Mouse (Mus musculus) forebrain, embryonic 10.5 days (tissue): ENCODE measurements around the gene Ccdc149. TPM values are rescaled to one million over a fixed set of nuclear protein-coding genes. Genes with fewer than 3 reads are reported as not detected.

Source experiments
- DNase-seq: peaks from one replicate; pipeline ENCODE4 v3.0.0-alpha.2; 2017; ENCODE audit warnings: low spot score; ENCODE audit errors: extremely low spot score
- H3K27ac ChIP-seq: fragments of 300-500 bp; sonication (generic); 2 replicates; pipeline ENCODE4 v1.5.1; 2016; ENCODE audit warnings: mild to moderate bottlenecking
- H3K27me3 ChIP-seq: fragments of 300-500 bp; sonication (generic); 2 replicates; pipeline ENCODE4 v1.6.1; 2016; ENCODE audit warnings: mild to moderate bottlenecking; ENCODE audit not compliant: poor library complexity, severe bottlenecking
- H3K36me3 ChIP-seq: fragments of 300-500 bp; sonication (generic); replicated peaks from 2 replicates; pipeline ENCODE4 v1.6.1; 2016; ENCODE audit warnings: mild to moderate bottlenecking, moderate library complexity
- H3K4me1 ChIP-seq: fragments of 300-500 bp; sonication (generic); 2 replicates; pipeline ENCODE4 v1.6.1; 2016
- H3K4me3 ChIP-seq: fragments of 300-500 bp; sonication (generic); 2 replicates; pipeline ENCODE4 v1.5.1; 2016; ENCODE audit warnings: mild to moderate bottlenecking, moderate library complexity
- H3K9me3 ChIP-seq: fragments of 300-500 bp; sonication (generic); 2 replicates; pipeline ENCODE4 v1.6.1; 2016; ENCODE audit warnings: mild to moderate bottlenecking, moderate library complexity
- WGBS: fragments of 180-500 bp; shearing (Covaris S2); methylation state at CpG from one replicate; pipeline ENCODE4 v1.1.7; 2016; 5-methylcytosine and 5-hydroxymethylcytosine counted together
- polyA plus RNA-seq: library from polyadenylated mRNA; unstranded; fragments of >200 nt; fragmentation: Nextera tagmentation; extraction: Ambion mirVana; gene quantifications from 2 replicates; pipeline ENCODE4 v1.2.1, GENCODE M21; 2016

Gene Ccdc149
- polyA plus RNA-seq, 1 experiment from 2014 or later: 2.7 TPM

DNA sequence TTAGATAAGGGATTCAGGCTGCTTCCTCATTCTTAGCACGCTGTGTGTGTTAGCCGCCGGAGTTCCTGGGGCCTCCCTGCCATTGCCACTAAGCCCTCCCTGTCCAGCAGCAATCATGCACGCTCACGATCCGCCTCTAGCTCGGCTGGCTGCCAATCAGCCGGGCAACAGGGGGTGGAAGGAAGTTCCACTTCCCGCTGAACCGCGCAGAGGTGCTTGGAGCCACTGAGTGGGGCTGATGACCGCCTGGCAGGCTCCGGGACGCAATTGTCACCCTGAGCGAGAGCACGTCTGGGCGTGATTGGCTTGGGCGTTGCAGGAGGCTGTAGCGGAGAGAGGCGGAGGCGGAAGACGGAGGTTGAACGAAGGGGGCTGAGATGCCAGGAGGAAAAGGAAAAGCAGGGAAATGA, 5.0 kb upstream of the Ccdc149 start:
- under 1% methylated on average over 23 of the region's 23 CpGs for WGBS
- no peaks in the 10 kb centered on the region for H3K36me3 ChIP-seq
- peak overlapping the region; percentile 86 for H3K27ac ChIP-seq
- H3K4me1 ChIP-seq: peaks cover 22% of the 10 kb centered on the region
- peak; percentile 76 for DNase-seq
- H3K4me3 ChIP-seq: peak overlapping the region; percentile 59
- peaks cover 30% of the 10 kb centered on the region for H3K27me3 ChIP-seq
- H3K9me3 ChIP-seq: peaks cover 6% of the 10 kb centered on the region; the same call in 1 of the 2 replicates

DNA sequence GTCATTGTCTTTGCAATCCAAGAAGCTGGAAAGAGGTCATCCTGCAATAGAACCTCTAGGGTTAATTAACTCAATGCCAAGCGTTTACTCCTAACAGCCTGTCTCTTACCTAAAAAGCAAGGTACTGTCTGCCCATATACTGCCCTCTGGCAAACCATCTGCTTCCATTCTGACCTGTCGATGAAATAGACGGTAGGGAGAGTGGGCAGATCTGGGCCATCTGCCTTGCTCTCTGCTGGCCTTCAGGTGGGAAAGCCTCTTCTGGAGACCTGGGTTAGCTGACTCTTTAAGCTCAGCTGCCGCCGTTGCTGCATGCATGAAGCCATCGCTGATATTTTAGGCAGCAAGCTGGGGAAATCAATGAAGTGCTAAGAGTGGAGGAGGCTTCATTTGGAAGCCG, 2.7 kb upstream of the Ccdc149 start:
- Histone ChIP-seq H3K27me3 (peaks cover 45% of the 10 kb centered on the region), H3K36me3 (no peaks in the 10 kb centered on the region), H3K4me1 (peaks cover 31% of the 10 kb centered on the region), H3K4me3 (no peak overlapping the region), H3K27ac (no peak overlapping the region), H3K9me3 (peaks cover 6% of the 10 kb centered on the region; the same call in 1 of the 2 replicates)
- WGBS: 89% methylated on average over 7 of the region's 7 CpGs
- no peak for DNase-seq

DNA sequence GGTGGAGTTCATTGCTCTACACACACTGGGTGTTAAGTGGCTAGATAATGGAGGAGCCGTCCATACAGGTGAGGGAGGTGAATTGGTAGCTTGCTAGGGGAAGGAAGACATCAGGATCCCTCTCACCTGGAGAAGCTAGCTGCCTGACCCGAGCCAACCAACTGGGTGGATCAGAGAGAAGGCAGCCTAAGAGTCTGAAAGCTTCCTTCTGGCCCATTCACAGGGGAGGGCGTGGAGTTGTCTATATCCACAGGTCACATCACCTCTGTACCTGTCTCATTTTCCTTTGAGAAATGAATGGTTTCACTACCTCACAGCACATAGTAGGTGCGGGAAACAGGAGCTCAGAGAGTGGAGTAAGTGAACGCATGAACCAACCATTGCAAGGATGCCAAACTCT, 770 bp downstream of the Ccdc149 start:
- no peak for DNase-seq
- Histone ChIP-seq H3K9me3 (no peaks in the 10 kb centered on the region), H3K27me3 (peaks cover 42% of the 10 kb centered on the region), H3K4me3 (peak overlapping the region; percentile 80), H3K27ac (peak overlapping the region; percentile 90; the same call in 1 of the 2 replicates), H3K4me1 (peaks cover 13% of the 10 kb centered on the region), H3K36me3 (no peaks in the 10 kb centered on the region)
- WGBS: 48% methylated on average over 5 of the region's 5 CpGs

DNA sequence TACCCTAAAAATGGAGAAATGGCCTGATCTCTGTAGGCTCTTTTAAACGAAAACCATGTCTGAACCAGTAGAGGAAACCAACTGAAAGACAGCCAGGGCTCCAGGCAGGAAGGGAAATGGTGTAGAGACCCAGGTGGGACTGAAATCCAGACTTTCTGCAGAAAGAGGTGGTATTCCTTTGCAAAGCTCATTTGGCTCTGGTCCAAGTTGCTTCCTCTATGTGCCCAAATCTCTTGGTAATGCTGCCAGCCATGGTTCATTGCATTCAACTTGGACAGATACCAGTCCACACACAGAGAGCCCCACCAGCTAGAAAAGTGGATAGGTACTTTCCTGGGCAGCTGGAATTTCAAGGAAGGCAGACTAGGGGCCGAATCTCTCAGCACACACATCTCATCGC, 3.5 kb downstream of the Ccdc149 start:
- peaks cover 29% of the 10 kb centered on the region for H3K27me3 ChIP-seq
- 90% methylated on average over 3 of the region's 3 CpGs for WGBS
- DNase-seq: no peak
- H3K27ac ChIP-seq: no peak overlapping the region
- peaks cover 13% of the 10 kb centered on the region for H3K4me1 ChIP-seq
- peaks cover 7% of the 10 kb centered on the region; the same call in 1 of the 2 replicates for H3K9me3 ChIP-seq
- H3K36me3 ChIP-seq: no peaks in the 10 kb centered on the region
- no peak overlapping the region for H3K4me3 ChIP-seq

DNA sequence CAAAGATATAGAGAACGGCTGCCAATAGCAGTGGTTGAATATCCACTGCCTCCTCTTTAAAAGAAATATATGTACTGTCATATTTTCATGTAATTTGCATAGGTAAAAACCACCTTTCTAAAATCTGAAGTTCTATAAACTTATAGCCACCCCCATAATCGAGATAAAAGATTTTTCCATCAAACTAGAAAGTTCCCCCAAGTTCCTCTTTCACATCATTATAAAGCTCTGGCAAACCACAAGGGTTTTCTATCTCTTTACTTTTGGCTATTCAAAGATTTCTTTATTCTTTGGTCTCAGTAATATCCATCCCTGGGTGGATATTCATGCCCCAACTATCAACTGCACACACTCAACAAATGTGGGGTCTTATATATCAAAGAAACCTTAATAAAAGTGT, 8.9 kb downstream of the Ccdc149 start:
- WGBS: 84% methylated on average over 2 of the region's 2 CpGs
- Histone ChIP-seq H3K27me3 (no peaks in the 10 kb centered on the region), H3K4me1 (no peaks in the 10 kb centered on the region), H3K9me3 (peaks cover 7% of the 10 kb centered on the region; the same call in 1 of the 2 replicates), H3K4me3 (no peak overlapping the region), H3K36me3 (no peaks in the 10 kb centered on the region), H3K27ac (no peak overlapping the region)
- no peak for DNase-seq

DNA sequence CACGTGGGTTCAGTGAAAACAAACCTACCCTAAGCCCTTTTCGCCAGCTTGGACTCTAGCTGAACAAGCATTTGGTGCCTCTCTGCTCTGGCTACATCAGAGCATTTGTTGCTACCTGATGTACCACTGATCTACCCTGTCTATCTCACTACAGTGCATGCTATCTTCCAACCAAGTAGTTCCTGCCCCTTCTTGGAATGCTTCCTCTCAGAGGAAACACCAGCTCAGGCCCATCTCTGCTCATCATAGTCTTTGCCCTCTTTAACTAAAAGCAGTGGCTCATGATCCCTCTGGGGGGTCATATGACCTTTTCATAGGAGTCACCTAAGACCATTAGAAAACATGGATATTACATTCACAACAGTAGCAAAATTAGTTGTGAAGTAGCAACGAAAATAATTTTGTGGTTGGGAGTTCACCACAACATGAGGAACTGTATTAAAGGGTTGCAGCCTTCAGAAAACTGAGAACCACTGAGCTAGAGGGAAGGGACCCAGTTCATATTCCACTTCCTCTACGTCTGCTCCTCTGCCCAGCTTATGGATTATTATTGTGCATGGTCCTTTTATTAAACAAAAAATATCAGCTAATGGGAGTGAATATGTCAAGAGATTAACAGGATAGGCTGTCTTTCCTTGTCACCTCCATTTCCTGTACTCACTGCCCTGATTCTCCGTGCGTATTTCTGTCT, 9.7 kb downstream of the Ccdc149 start:
- DNase-seq: no peak
- no peaks in the 10 kb centered on the region for H3K36me3 ChIP-seq
- H3K27ac ChIP-seq: no peak overlapping the region
- H3K4me1 ChIP-seq: 0 out of 2 replicates have a peak, but pooled peaks cover 3% of the 10 kb centered on the region
- H3K27me3 ChIP-seq: no peaks in the 10 kb centered on the region
- 78% methylated on average over 6 of the region's 6 CpGs for WGBS
- H3K4me3 ChIP-seq: no peak overlapping the region
- H3K9me3 ChIP-seq: peaks cover 7% of the 10 kb centered on the region; the same call in 1 of the 2 replicates

DNA sequence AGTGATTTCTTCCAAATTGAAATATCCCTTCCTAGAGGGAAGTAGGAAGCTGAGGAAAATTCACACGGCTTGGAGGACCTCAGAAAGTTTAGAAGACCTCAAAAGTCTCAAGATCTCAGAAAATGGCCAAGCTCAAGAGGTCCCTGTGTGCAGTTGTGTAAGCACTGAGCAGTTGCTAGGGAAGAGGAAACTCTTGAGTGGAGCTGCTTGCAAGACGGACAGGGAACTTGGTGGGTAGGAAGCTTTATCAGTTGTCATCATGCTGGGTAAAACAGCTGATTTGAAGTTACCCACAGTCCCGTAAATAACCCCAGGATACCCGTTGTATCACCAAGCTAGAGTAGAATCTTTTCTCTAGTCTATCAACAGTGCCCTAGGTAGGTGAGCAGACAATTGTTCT, 12.0 kb downstream of the Ccdc149 start:
- no peak for DNase-seq
- H3K36me3 ChIP-seq: no peaks in the 10 kb centered on the region
- no peaks in the 10 kb centered on the region for H3K27me3 ChIP-seq
- 89% methylated on average over 4 of the region's 4 CpGs for WGBS
- H3K27ac ChIP-seq: no peak overlapping the region
- H3K4me1 ChIP-seq: 0 out of 2 replicates have a peak, but pooled peaks cover 3% of the 10 kb centered on the region
- no peak overlapping the region for H3K4me3 ChIP-seq
- no peaks in the 10 kb centered on the region for H3K9me3 ChIP-seq

DNA sequence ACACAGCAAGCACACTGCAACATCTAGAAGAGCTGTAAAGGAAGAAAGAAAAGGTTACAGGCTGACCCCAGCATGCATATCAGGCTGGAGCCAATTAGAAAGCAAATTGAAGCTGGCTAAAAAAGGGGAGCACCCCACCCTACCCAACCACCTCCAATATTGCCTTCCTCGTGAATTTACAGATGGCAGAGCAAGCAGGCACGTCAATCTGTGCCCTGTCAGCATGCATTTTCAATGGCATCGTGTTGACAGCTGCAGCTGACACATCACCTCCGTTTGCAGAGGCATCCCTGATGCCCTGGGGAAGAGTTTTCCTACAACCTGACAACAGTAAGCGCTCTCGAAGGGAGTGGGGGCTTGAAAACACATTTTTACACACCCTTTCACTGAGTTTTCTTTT, 14.2 kb downstream of the Ccdc149 start:
- no peak for DNase-seq
- WGBS: 83% methylated on average over 6 of the region's 6 CpGs

DNA sequence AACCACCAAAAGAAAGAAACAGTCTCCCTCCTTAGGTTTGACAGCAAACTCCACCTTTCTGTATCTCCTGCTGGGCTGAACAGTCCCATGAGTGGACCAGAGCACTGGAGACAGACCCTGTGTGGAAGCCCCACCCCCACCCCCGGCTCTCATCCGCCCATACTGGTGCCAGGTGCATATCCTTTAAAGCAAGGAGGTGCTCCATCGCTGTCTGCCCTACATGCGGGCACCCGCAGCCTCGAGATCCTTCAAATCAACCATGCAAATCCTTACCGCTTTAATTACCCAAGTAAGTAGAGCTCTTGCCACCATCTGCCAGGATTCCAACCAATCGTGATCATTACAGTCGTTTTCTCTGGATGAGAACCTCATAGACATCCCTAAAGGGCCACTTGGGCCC, 20.5 kb downstream of the Ccdc149 start:
- no peak overlapping the region for H3K4me3 ChIP-seq
- DNase-seq: no peak
- no peak overlapping the region for H3K27ac ChIP-seq
- H3K36me3 ChIP-seq: no peaks in the 10 kb centered on the region
- no peaks in the 10 kb centered on the region for H3K4me1 ChIP-seq
- no peaks in the 10 kb centered on the region for H3K9me3 ChIP-seq
- 85% methylated on average over 9 of the region's 9 CpGs for WGBS
- H3K27me3 ChIP-seq: no peaks in the 10 kb centered on the region

More for the DNA sequence above, 14.2 kb downstream of the Ccdc149 start:
- 0 out of 2 replicates have a peak, but pooled peaks cover 3% of the 10 kb centered on the region for H3K4me1 ChIP-seq
- H3K4me3 ChIP-seq: no peak overlapping the region
- H3K36me3 ChIP-seq: no peaks in the 10 kb centered on the region
- no peak overlapping the region for H3K27ac ChIP-seq
- H3K9me3 ChIP-seq: no peaks in the 10 kb centered on the region
- no peaks in the 10 kb centered on the region for H3K27me3 ChIP-seq

DNA sequence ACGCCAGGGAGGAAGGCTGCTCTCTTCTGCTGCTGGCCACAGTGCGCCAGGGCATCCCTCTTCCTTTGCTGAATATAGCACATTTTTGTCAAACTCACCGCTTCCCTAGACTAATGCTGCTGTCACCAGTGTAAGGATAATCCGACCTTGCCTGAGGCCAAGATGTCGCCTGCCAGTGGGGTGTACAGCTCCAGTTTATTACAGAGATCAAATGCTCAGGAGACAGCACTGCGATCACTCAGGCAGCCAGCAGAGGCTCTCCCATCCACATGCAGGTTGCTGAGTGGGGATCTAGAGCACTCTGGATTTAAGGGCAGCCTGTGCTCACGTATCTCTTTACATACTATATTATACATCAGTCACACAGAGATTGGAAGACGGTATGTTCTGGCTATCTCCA, 22.1 kb downstream of the Ccdc149 start:
- H3K9me3 ChIP-seq: no peaks in the 10 kb centered on the region; the same call in 1 of the 2 replicates
- H3K27me3 ChIP-seq: no peaks in the 10 kb centered on the region
- DNase-seq: no peak
- no peak overlapping the region for H3K4me3 ChIP-seq
- no peaks in the 10 kb centered on the region for H3K36me3 ChIP-seq
- no peak overlapping the region for H3K27ac ChIP-seq
- 82% methylated on average over 8 of the region's 8 CpGs for WGBS
- no peaks in the 10 kb centered on the region for H3K4me1 ChIP-seq

DNA sequence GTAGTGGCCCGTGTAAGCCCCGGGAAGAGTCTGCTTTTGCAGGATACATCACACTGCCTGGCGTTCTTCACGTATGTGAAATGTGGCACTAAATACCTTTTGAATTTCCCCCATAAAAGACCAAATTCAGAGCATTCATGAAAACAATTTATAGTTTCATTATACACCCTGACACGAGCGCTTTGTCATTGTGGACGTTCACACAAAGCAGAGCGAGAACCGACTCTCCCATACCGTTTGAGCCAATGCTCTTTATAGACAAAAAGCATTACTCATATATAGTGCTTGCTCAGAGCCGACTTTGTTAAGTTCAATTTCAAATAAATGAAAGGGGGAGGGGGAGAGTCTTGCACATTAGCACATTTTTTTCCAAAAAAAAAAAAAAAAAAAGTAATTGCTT, 31.0 kb downstream of the Ccdc149 start:
- Histone ChIP-seq H3K9me3 (peaks cover 4% of the 10 kb centered on the region; the same call in 1 of the 2 replicates), H3K4me3 (no peak overlapping the region), H3K36me3 (no peaks in the 10 kb centered on the region), H3K4me1 (no peaks in the 10 kb centered on the region), H3K27ac (no peak overlapping the region), H3K27me3 (no peaks in the 10 kb centered on the region)
- DNase-seq: no peak
- 86% methylated on average over 11 of the region's 11 CpGs for WGBS

DNA sequence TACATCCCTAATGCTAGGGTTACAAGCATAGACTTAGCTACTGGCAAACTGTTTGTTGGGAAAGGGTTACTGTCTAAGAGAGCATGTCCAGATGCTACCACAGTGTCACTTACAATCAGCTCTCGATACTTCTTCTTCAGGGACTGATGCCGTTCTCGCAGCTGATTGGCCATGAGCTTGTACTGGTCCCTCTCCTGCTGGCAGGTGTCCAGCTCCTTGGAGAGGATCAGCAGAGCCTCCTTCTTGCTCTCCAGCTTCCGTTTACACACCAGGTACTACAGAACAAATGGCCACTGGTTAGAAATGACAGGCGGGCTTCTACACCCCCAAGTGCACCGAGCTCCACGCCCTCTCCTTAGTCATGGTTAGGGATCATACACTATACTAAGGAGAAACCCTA, 32.4 kb downstream of the Ccdc149 start:
- H3K4me1 ChIP-seq: no peaks in the 10 kb centered on the region
- no peaks in the 10 kb centered on the region for H3K27me3 ChIP-seq
- 89% methylated on average over 7 of the region's 7 CpGs for WGBS
- DNase-seq: no peak
- no peak overlapping the region for H3K27ac ChIP-seq
- no peaks in the 10 kb centered on the region for H3K36me3 ChIP-seq
- peaks cover 4% of the 10 kb centered on the region; the same call in 1 of the 2 replicates for H3K9me3 ChIP-seq
- H3K4me3 ChIP-seq: no peak overlapping the region

DNA sequence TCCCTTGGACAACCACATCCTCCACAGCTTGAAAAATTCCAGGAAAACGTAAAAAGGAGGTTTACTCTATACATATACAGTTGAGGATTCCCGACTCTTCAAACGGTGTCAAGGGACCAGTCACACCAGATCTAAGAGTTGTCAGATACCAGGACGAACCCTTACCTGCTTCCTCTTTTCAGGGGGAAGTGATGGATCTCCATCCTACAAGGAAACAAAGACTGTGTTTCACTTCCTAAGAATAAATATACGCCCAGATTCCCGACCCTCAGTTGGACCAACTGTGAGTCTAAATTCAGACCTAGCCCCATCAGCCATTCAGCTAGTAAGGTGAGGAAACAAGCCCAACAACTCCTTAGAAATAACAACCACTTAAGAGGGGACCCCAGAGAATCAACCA, 35.8 kb downstream of the Ccdc149 start:
- no peaks in the 10 kb centered on the region for H3K36me3 ChIP-seq
- no peak overlapping the region for H3K4me3 ChIP-seq
- H3K27me3 ChIP-seq: no peaks in the 10 kb centered on the region
- H3K27ac ChIP-seq: no peak overlapping the region
- DNase-seq: no peak
- peaks cover 6% of the 10 kb centered on the region; the same call in 1 of the 2 replicates for H3K4me1 ChIP-seq
- WGBS: 91% methylated on average over 6 of the region's 6 CpGs
- H3K9me3 ChIP-seq: no peaks in the 10 kb centered on the region
